Mouse (Mus musculus): ENCODE data around the gene 2010003K11Rik. TPM values are rescaled to one million over a fixed set of nuclear protein-coding genes. Genes with fewer than 3 reads are reported as not detected.

2010003K11Rik gene
- polyA plus RNA-seq, 1 experiment: not detected

DNA sequence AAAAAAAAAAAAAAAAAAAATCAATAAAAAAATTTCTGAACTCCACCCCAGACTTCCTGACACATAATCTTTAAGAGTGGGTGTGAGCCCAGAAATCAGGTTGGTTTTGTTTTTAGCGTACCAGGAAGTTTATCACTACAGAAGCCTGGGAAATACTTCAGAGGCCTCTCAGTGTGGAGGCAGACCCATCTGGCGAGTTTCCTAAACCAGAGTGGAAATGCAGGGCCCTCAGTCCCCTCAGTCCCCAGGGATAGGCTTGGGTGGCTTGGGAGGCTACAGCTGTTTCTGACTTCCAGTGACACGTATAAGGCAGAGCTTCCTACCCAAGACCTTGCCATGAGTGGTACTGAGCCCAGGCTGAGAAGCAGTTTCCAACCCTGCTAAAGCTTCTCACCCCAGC lies 9.4 kb upstream of the 2010003K11Rik start:
- peaks cover 12% of the 10 kb centered on the region for H3K4me1 ChIP-seq (ENCODE audit: control insufficient read depth, insufficient read depth, low read length)
- WGBS: 82% methylated on average over 3 of the region's 3 CpGs
- H3K4me3 ChIP-seq (ENCODE audit: insufficient read depth, low read depth, low read length): no peak overlapping the region
- no peak overlapping the region for H3K27ac ChIP-seq (ENCODE audit: insufficient read depth, low read depth, low read length)
- TF ChIP-seq POLR2A (IDR thresholded peaks at IDR 0.05; ENCODE audit: insufficient read depth, low read depth, low read length) (no peak), CTCF (IDR thresholded peaks at IDR 0.05; ENCODE audit: insufficient read depth, low read depth, low read length) (no peak)

DNA sequence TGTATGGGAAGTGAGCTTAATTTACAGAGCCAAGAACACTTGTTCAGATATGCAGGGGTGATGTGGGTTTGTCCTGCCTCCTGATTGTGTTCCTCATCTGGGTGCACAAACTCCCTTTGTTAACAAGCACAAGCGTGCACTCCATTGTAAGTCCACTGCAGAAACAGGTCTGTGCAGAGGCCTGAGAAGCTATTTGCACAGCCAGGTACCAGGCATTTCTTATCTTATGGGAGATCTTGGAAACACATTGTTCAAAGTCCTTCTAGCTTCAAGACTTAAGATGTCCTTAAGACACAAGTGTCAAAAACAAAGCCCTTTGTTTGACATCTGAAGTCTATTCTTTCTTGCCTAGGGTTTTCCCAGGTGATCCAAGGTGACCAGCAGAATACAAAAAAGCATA lies 6.4 kb upstream of the 2010003K11Rik start:
- Histone ChIP-seq H3K4me1 (ENCODE audit: control insufficient read depth, insufficient read depth, low read length) (0 out of 2 replicates have a peak, but pooled peaks cover 2% of the 10 kb centered on the region), H3K27ac (ENCODE audit: insufficient read depth, low read depth, low read length) (no peak overlapping the region), H3K4me3 (ENCODE audit: insufficient read depth, low read depth, low read length) (no peak overlapping the region)
- TF ChIP-seq CTCF (IDR thresholded peaks at IDR 0.05; ENCODE audit: insufficient read depth, low read depth, low read length): no peak
- TF ChIP-seq POLR2A (IDR thresholded peaks at IDR 0.05; ENCODE audit: insufficient read depth, low read depth, low read length): no peak
- 94% methylated on average over 1 of the region's 1 CpGs for WGBS

DNA sequence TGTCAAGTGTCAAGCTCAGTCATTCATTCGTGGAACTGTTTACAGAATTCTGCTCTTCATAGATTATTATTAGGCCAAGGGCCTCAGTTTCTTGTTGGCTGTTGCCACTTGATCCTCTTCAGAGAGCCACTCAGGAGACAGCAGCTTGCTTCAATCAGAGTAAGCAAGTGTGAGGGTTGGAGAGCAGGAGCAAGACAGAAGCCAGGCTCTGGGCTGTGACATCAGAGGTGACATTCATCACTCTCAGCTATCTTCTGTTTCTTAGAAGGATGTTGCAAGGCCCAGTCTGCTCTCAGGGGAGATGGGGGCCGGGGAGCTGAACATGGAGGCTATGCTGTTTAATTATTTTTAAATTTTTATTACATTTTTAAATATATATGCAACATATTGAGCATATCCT lies 4.3 kb upstream of the 2010003K11Rik start:
- WGBS: 88% methylated on average over 2 of the region's 2 CpGs
- Histone ChIP-seq H3K4me3 (ENCODE audit: insufficient read depth, low read depth, low read length) (no peak overlapping the region), H3K4me1 (ENCODE audit: control insufficient read depth, insufficient read depth, low read length) (no peaks in the 10 kb centered on the region), H3K27ac (ENCODE audit: insufficient read depth, low read depth, low read length) (no peak overlapping the region)
- no peak for TF ChIP-seq POLR2A (IDR thresholded peaks at IDR 0.05; ENCODE audit: insufficient read depth, low read depth, low read length)

DNA sequence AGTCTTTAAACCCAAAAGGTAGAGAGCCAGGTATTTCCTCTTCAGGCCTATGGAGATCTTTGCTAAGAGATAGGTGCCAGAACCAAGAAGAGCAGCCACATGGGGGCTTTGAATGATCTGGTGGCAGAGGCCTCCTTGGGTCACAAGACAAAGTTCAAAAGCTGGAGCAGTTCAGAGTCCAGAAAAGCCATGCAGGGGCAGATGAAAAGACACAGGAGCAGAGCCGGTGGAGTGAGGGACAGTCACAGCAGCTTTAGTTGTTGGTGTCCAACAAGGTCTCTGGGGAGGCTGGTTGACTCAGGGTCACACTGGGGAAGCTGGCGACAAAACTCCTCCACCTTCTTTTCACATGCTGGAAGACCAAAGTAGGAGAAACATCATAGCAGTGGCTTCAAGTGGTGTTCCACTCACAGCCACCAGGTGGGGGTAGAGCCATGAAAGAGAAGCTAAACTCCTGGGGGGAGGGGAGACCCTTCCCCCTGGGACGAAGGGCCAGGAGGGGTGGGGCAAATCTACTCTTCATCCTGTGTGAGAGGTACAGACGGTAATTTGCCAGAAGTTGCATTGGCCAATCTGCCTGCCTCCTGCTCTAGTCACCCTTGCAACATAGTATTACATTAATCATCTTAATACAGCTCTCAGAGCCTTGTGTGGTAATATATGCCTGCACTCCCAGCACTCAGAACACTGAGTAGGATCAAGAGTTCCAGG lies 965 bp downstream of the 2010003K11Rik start:
- 2% methylated on average over 4 of the region's 4 CpGs for WGBS
- Histone ChIP-seq H3K4me3 (ENCODE audit: insufficient read depth, low read depth, low read length) (no peak overlapping the region), H3K4me1 (ENCODE audit: control insufficient read depth, insufficient read depth, low read length) (peaks cover 11% of the 10 kb centered on the region), H3K27ac (ENCODE audit: insufficient read depth, low read depth, low read length) (no peak overlapping the region)
- TF ChIP-seq CTCF (IDR thresholded peaks at IDR 0.05; ENCODE audit: insufficient read depth, low read depth, low read length) (peak; percentile 81), POLR2A (IDR thresholded peaks at IDR 0.05; ENCODE audit: insufficient read depth, low read depth, low read length) (no peak)

DNA sequence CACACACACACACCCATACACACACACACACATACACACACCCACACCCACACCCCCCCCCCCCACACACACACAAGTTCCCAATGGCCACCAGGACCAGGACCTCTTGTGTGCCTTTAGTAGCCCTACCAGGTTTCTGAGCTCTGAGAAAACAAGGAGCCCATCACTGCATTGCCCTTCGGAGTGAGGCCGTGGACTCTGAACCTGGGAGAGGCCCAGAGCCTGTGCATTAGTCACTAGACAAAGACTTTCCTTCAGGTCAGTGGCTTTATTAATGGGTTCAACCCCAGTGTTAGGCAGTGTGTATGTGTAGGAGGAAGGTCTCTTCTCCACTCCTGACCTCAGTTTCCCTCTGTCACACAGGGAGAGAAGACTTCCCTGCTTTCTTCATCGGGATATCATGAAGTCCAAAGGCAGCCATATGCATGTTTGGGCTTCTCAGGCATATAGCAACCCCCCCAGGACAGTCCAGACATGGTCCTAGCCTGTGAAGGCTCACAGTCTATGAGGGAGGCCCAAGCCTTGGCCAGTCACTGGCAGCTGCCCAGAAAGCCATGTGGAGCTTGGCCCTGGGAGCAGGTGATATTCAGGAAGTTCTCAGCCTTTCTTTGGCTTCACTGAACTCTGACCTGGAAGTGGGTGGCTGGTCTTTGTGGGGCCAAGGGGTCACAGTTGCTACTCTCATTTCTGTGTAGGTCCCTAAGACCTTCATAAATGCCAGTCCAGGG lies 1.7 kb downstream of the 2010003K11Rik start:
- Histone ChIP-seq H3K27ac (ENCODE audit: insufficient read depth, low read depth, low read length) (no peak overlapping the region), H3K4me3 (ENCODE audit: insufficient read depth, low read depth, low read length) (no peak overlapping the region), H3K4me1 (ENCODE audit: control insufficient read depth, insufficient read depth, low read length) (peaks cover 12% of the 10 kb centered on the region)
- no peak for TF ChIP-seq POLR2A (IDR thresholded peaks at IDR 0.05; ENCODE audit: insufficient read depth, low read depth, low read length)
- no peak for TF ChIP-seq CTCF (IDR thresholded peaks at IDR 0.05; ENCODE audit: insufficient read depth, low read depth, low read length)
- WGBS: 94% methylated on average over 3 of the region's 3 CpGs

DNA sequence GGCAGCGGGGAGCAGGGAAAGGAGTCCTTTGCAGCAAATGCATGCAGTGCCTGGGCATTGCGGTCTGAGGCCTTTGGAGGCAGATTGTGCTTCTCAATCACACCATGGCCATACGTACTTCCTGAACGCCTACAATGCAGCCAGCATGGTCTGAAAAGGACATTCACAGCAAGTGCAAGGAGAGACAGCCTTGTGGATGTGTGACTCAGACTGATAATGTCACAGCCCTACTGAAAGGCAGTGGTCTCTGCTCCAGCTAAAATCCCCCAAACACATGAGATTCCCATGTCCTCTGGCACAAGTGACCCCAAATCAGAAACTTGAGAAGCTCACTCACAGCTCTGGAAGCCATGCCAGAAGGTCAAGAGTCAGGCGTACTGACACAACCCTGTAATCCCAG lies 2.6 kb downstream of the 2010003K11Rik start:
- peaks cover 14% of the 10 kb centered on the region for H3K4me1 ChIP-seq (ENCODE audit: control insufficient read depth, insufficient read depth, low read length)
- H3K4me3 ChIP-seq (ENCODE audit: insufficient read depth, low read depth, low read length): no peak overlapping the region
- no peak overlapping the region for H3K27ac ChIP-seq (ENCODE audit: insufficient read depth, low read depth, low read length)
- TF ChIP-seq CTCF (IDR thresholded peaks at IDR 0.05; ENCODE audit: insufficient read depth, low read depth, low read length) (no peak), POLR2A (IDR thresholded peaks at IDR 0.05; ENCODE audit: insufficient read depth, low read depth, low read length) (no peak)
- WGBS: 92% methylated on average over 5 of the region's 5 CpGs

DNA sequence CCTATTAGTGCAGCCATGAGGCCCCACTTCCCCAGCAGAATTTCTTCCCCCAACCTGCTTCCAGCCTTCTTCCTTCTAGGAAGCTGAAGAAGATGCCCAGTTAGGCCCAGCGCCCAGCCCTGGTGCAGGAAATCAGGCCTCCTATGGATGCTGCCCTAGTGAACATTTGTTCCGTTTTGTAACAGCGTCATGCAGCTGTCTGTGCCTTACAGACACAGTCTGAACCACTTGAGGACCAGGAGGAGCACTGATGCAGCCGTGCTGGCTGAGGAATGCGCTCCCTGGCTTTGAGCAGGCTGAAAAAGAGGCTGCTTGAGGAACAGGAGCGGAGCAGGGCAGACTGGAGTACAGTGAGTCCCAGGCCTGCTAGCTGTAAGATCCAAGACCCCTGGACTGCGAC lies 3.7 kb downstream of the 2010003K11Rik start:
- no peak overlapping the region for H3K27ac ChIP-seq (ENCODE audit: insufficient read depth, low read depth, low read length)
- no peak overlapping the region for H3K4me3 ChIP-seq (ENCODE audit: insufficient read depth, low read depth, low read length)
- no peak for TF ChIP-seq POLR2A (IDR thresholded peaks at IDR 0.05; ENCODE audit: insufficient read depth, low read depth, low read length)
- TF ChIP-seq CTCF (IDR thresholded peaks at IDR 0.05; ENCODE audit: insufficient read depth, low read depth, low read length): no peak
- 81% methylated on average over 7 of the region's 7 CpGs for WGBS
- peaks cover 14% of the 10 kb centered on the region for H3K4me1 ChIP-seq (ENCODE audit: control insufficient read depth, insufficient read depth, low read length)

DNA sequence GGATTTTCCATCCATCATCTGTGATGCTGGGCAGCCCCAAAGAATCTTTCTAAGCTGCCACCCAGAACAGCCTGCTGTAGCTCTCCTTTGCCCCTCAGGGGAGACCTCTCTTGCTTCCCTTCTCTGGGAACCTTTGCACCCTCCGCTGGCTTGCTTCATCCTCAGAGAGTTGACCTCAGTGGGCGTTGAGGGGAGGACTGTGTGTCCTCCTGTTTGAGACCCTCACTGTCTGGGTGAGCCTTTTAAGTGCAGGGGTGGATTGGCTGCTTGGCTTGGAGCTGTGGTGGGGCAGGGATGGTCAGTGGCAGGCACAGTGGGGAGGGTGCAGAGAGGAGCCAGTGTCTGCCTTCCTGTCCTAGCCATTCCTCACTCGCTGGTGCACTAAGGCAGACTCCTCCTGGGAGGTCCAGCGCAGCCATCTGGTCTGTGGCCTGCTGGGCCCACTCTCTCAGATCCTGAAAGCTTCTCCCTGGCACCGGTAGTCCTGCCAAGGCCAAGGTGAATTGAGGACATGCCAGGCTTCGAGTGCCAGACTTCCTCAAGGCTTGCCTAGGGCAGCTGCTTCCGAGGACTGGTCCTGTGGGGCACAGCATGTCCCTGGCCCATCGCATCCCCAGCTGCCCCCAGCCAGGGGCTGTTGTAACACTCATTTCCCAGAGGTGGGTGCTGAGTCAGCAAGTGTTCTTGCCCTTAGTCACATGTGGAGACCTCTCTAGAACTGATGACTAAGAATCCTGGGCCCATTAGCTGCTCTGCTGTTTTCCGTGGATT lies 5.7 kb downstream of the 2010003K11Rik start:
- WGBS: 46% methylated on average over 9 of the region's 9 CpGs
- TF ChIP-seq CTCF (IDR thresholded peaks at IDR 0.05; ENCODE audit: insufficient read depth, low read depth, low read length): no peak
- no peak for TF ChIP-seq POLR2A (IDR thresholded peaks at IDR 0.05; ENCODE audit: insufficient read depth, low read depth, low read length)
- Histone ChIP-seq H3K27ac (ENCODE audit: insufficient read depth, low read depth, low read length) (no peak overlapping the region), H3K4me1 (ENCODE audit: control insufficient read depth, insufficient read depth, low read length) (peaks cover 14% of the 10 kb centered on the region), H3K4me3 (ENCODE audit: insufficient read depth, low read depth, low read length) (no peak overlapping the region)
